Comparison of ENCODE assay signal across 21 mouse cellular contexts in the genomic region with DNA sequence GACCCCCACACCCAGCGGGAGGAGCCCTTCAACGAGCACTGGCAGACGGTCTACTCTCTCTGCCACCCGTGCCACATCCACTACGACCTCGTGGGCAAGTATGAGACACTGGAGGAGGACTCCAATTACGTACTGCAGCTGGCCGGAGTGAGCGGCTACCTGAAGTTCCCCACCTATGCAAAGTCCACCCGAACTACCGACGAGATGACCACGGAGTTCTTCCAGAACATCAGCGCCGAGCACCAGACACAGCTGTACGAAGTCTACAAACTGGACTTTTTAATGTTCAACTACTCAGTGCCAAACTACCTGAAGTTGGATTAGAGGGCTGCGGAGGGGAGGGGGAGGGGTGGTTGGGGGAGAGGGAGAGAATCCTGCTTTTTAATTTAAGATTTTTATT.
"Had no signal": no experiment of that assay in that cellular context is flagged by ENCODE, and none has a peak within 500 bp of the region (broad histone marks: within the 10 kb centered on the region; RNA-seq: fewer than 3 reads in every experiment).

No protein-coding gene starts in this region.

- H3K4me3 ChIP-seq: intestine, embryonic 15.5 days; limb, embryonic 13.5 days; liver, embryonic 12.5 days; liver, embryonic 15.5 days; lung, embryonic 15.5 days; megakaryocyte, embryonic 14.5 days; midbrain, embryonic 10.5 days; midbrain, embryonic 13.5 days had no signal

- H3K36me3 ChIP-seq: intestine, embryonic 15.5 days had no signal

- H3K9me3 ChIP-seq: intestine, embryonic 15.5 days; limb, embryonic 13.5 days; liver, embryonic 12.5 days; liver, embryonic 15.5 days; lung, embryonic 15.5 days; midbrain, embryonic 10.5 days had no signal

- H3K4me1 ChIP-seq: intestine, embryonic 15.5 days had no signal

- H3K9ac ChIP-seq: intestine, embryonic 15.5 days; limb, embryonic 13.5 days; liver, embryonic 12.5 days; liver, embryonic 15.5 days; lung, embryonic 15.5 days; midbrain, embryonic 13.5 days had no signal

- ATAC-seq: intestine, embryonic 15.5 days; liver, embryonic 12.5 days; midbrain, embryonic 13.5 days; midbrain, embryonic 16.5 days had no signal

- DNase-seq: left cerebral cortex, postnatal 4 days; liver; lung, adult 18-20 months; lung, postnatal 10 days; lung, postnatal 36 days; right cerebral cortex, adult 18-20 months; right cerebral cortex, postnatal 14 days; right cerebral cortex, postnatal 4 days; thymus, adult 2 months; thymus, postnatal 14 days; thymus, postnatal 4 days had no signal

- H3K4me2 ChIP-seq: intestine, embryonic 15.5 days; limb, embryonic 13.5 days; liver, embryonic 12.5 days; liver, embryonic 15.5 days; lung, embryonic 15.5 days; midbrain, embryonic 13.5 days had no signal

- H3K27ac ChIP-seq: intestine, embryonic 15.5 days; limb, embryonic 13.5 days; liver, embryonic 12.5 days; liver, embryonic 15.5 days; lung, embryonic 15.5 days; midbrain, embryonic 10.5 days; midbrain, embryonic 13.5 days; stomach, postnatal 0 days had no signal

- H3K27me3 ChIP-seq: intestine, embryonic 15.5 days; limb, embryonic 13.5 days; liver, embryonic 12.5 days; liver, embryonic 15.5 days; lung, embryonic 15.5 days; megakaryocyte, embryonic 14.5 days; midbrain, embryonic 13.5 days had no signal
